Mouse (Mus musculus) cerebellum, adult 18-20 months (tissue): Measurements from ENCODE around the gene Sdc1.
A peak's percentile ranks its signal among the peaks of the same experiment; 100 is the strongest.

ENCODE experiments used
- DNase-seq, 2 experiments: peaks; one replicate each; pipeline ENCODE4 v3.0.0; 2021

Gene Sdc1

GRCm38 (mm10) chr12:8770946-8771843 lies at the start of gene Sdc1:
TSS of gene Sdc1 (plus strand) at chr12:8771323.
- DNase-seq = peak; percentile 79 to 87

DNA sequence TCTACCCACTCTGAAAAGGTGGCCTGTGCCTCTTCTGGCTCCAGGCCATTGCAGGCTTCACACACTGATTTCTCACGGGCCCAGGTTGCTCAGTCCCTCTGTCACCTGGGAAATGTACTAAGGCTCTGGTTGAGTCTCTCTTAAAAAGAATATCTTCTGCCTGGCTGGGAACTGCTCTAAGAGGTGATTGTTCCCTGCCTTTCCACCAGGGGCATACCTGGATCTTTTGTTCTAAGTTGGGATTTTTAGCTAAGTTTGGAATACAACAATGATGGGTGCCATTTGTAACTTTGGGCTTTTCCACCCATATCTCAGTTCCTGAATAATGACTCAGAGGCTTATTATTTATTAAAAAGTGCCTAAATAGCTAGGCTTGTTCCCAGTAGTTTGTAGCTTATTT lies 44.2 kb upstream of the Sdc1 start:
- DNase-seq = peak in 1 of 2 experiments; percentile 21

DNA sequence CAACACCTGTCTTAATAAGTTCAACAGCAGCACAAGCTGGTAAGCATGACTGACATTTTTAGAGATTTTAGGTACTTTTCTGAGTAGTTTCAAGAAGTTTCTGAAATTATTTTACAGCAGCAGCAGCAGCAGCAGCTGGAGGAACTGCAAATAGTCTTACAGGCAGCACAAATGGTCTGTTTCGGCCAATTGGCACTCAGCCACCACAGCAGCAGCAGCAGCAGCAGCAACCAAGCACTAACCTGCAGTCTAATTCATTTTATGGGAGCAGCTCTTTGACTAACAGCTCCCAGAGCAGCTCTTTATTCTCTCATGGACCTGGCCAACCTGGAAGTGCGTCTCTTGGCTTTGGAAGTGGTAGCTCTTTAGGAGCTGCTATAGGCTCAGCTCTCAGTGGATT lies 42.4 kb upstream of the Sdc1 start:
- no peak for DNase-seq

- no peak for DNase-seq
Observed at GRCm38 (mm10) chr12:8753654-8754053, 17.5 kb upstream of the Sdc1 start.

GRCm38 (mm10) chr12:8754116-8754515 lies 17.0 kb upstream of the Sdc1 start:
- peak in 1 of 2 experiments; percentile 29 for DNase-seq

- DNase-seq = no peak
Observed at GRCm38 (mm10) chr12:8758029-8758428, 13.1 kb upstream of the Sdc1 start.

DNA sequence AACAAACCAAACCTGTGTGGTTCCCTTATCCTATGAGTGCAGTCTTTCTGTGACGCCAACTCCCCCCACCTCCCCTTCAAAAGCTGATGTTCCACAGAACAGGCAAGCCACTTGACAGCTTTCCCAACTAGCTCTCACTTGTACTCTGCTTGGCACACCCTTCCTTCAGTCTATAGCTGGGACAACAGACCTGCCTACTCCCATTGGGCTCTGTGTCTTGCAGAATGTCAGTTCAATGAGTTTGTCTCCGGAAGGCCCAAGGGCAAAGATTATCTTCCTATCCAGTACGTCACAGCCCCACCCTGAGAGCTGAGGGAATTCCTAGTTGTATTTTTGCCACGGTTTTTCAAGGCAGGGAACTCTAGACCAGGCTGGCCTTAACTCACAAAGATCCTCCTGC lies 12.0 kb upstream of the Sdc1 start:
- DNase-seq = no peak

- no peak for DNase-seq
Observed at GRCm38 (mm10) chr12:8759779-8760178, 11.3 kb upstream of the Sdc1 start.

DNA sequence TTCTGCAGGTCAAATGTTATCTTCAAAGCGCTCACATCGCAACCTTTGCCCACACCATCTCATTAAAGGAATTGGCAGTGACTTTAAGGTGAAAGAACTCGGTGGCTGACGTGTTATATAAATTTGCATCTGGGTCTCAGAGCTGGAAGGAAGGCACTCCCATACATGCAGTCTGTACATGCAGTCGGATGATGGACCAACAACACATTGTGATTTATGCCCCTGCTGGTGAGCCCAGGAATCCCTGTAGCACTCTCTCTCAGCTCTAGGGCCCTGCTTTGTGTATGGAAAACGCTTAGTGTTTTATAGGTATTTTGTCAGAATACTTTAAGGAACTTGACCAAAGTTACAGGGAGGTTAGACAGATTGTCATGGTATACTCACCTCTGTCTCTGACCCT lies 10.6 kb upstream of the Sdc1 start:
- DNase-seq = no peak

DNA sequence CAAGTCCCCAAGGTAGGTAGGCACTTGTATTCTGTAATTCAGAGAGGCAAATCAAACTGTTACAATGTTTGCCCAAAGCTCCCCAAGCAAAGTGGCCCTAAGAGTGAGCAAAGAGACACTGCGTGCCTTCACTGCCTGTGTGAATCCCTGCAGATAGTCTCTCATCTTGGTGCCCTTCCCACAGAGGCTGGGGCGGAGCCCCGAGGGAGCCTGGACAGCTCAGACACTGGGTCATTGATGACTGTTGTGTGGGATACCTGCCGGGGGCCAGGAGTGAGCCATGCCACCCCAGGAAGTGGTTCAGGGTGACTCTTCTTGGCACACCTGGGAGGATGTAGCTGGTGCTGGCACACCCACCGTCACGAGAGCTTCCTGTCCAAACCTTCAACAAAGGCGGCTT lies 10.1 kb upstream of the Sdc1 start:
- no peak for DNase-seq

GRCm38 (mm10) chr12:8762667-8763066 lies 8.5 kb upstream of the Sdc1 start:
- DNase-seq = peak in 1 of 2 experiments; percentile 2

GRCm38 (mm10) chr12:8764221-8764930 lies 6.7 kb upstream of the Sdc1 start:
- DNase-seq = peak in 1 of 2 experiments; percentile 1

- DNase-seq = peak in 1 of 2 experiments; percentile 39
Observed at GRCm38 (mm10) chr12:8771844-8772380, 789 bp downstream of the Sdc1 start.

DNA sequence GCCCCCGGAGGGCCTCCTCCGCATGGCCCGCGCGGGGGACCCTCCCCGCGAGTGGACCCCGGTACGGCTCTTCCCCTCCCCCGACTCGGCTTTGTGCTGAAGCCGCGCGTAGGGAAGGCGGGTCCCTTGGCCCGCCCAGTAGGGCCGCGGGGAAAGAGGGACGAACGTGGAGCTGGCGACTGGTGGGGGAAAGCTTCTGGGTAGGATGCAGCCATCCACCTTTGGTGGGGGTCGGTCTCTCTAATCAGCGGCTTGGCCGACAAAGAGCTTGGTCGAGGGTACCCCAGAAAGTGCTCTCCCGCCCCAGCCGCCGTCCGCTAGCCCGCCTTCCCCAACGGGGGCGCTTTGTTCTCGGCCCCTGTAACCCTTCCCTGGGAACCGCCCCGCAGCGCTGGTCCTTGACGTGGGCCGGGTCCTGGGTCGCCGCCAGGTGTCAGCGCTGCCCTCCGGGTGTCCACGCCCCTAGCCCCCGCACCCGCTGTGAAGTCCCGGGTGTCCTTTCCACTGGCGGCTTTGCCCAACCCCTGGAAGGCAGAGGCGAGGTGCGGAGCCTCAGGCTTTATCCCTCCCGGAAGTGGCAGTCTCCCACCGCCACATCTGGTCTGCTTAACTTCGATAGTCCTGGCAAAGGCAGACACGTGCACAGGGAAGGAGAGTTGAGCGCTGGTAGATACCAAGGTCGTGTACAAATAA lies 1.5 kb downstream of the Sdc1 start:
- DNase-seq = peak; percentile 35 to 52

GRCm38 (mm10) chr12:8773336-8773735 lies 2.2 kb downstream of the Sdc1 start:
- no peak for DNase-seq

DNA sequence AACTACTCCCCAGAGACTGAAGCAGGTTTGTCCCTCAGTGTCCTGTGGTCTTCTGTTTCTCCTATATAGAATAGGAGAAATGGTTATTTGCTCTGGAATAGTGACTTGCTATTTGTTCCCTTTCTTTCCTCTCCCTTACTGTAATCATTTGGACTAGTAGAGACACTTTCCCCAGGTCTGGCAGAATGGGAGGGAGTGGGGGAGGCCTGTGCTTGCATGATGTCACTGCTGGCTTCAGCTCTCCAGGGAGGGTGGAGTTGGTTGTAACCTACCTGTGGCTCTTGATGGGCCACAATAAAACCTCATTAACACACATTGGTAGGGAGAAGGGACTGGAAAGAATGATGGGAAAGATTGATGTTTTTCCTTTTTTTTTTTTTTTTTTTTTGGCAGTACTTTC lies 3.1 kb downstream of the Sdc1 start:
- DNase-seq = no peak

DNA sequence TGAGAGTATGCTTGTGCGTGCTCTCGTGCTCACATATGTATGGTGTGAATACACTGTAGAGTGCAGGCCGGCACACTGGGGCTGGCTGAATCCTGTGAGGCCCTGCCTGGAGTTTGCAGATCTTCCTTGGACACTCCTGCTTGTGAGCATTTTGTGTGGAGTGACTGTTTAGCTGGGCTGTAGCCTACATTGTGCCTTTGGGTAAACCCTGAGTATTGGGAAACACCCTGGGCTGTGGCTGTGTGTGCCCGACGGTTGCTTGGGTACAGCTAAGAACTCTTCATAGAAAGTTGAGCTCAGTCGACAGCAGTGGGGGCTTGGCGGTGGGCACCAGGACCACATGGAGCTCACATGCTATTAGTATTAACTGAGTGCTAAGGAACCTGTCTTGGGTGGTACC lies 5.1 kb downstream of the Sdc1 start:
- no peak for DNase-seq

DNA sequence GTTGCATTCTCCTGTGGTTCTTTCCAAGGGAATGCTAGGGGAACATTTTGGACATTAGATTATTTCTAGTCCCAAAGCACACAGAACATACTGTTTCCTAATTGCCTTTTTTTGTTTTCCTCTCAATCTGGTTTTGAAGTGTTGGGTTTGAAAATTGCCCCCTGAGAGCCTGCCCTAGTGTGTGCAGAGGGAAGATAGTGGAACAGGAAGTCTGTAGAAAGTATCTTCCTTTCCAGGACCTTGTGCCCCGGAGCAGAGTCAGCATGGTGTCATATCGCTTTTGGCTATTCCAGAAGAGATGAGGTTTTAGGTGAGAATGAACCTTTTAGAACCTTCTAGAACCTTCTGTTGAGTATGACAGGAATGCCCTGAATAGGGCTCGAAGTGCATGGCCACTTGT lies 5.6 kb downstream of the Sdc1 start:
- DNase-seq = no peak

DNA sequence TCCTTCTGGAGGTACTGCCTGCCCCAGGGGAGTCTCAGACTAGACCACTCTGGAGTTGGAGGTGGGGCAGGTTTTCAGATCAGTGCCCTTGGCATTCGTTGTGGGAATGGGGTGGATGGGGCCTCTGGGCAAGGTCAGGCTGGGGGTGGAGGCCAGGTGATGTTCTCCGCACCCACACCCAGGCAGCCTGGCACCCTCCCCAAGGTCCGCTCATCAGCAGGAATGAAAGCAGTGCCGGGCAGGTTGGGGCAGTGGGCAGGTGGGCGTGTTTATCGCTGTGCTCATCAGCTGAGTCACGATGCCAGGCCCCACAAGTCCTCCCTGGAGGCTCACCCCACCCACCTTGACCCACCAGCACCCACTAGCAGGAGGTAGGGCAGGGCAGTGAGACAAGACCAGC lies 7.0 kb downstream of the Sdc1 start:
- DNase-seq = no peak

DNA sequence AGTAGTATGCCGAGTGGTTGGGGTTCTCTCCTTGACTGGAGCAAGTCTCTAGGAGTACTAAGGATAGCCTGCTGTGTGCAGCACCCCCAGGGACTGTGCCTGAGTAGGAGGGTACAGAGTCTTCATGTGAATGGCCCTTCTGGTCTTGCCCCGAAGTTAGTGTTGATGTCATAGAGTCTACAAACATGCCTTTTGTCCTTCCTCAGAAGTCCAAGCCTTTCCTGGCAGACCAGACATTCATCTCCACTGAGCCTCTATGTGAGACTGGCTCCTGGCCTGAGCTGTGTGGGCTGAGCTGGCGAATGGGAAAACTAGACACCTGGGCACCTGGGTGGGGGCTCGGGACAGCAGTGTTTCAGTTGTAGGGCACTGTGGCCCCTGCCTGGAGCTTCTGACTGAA lies 8.7 kb downstream of the Sdc1 start:
- DNase-seq = no peak

DNA sequence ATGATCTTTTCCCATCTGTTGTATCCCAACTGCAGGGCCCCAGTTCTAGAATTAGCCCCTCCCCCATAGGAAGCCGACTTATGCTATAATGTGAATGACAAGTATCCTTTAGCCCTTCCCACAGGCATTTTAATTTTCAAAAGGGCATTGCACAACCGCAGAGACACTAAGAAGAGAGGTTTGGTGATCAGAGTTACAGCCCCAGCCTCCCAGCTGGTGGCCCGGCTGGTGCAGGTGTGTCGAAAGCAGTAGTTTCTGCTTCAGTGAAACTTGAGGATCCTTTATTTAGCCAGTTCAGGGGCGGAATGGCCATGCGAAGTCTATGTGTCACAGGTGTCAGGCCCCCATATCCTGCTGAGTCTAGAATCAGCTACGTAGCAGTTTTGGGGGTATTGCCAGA lies 10.0 kb downstream of the Sdc1 start:
- no peak for DNase-seq

GRCm38 (mm10) chr12:8781681-8782378 lies 10.7 kb downstream of the Sdc1 start:
- peak; percentile 77 to 78 for DNase-seq

GRCm38 (mm10) chr12:8782565-8782964 lies 11.4 kb downstream of the Sdc1 start:
- no peak for DNase-seq
